In the genomic region with DNA sequence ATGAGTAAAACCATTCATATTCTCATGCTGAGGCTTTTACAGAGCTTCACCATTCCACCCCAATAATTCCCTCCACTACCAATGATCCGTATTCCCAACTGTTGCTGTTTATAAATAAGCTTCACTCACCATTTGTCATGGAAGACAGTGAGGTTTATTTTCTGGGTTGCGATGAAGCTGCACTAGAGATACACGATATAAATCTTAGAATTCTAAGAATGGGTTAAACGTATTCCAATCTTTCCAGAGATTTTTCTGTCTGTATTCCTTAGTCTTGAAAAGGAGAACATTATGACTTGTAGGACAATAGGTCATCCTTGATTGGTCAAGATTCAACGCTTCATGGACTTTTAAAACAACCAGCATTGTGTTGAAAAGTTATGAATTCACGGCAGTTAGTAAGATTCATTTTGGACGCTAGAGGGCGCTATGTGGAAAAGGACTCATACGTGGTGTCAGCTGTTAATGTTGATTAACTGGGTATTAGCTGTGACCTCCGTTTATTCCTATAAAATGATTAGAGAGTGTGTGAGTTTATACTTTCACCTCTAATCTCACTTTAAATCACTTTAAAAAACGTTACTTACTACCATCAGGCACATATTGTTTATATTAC, we compare ENCODE assay signal across 8 mouse cellular contexts. TPM values are rescaled to one million over a fixed set of nuclear protein-coding genes. Genes with fewer than 3 reads are reported as not detected.
DNase-seq lines count a peak whose midpoint lies in the region; ATAC-seq and TF ChIP-seq lines count a peak whose summit lies in the region.

No protein-coding gene starts in this region.

- peak; percentile 83 for TF ChIP-seq CTCF in lung, postnatal 0 days (IDR thresholded peaks at IDR 0.05)

- intact Hi-C loops in heart, postnatal 10 days (cut with DNase I): loop anchor here (1.0 to 10.0 kb wide), 3 partner anchors 67 to 445 kb away; partner anchors contain the start of gene Fzd5

- peak; percentile 81 for DNase-seq in ES-CJ7 (ENCODE audit: low read depth, low spot score)
- peak; percentile 21 for DNase-seq in adrenal gland, postnatal 25 days
- peak; percentile 90 for DNase-seq in embryonic facial prominence, embryonic 14.5 days (ENCODE audit: low spot score)
- DNase-seq in heart, postnatal 10 days: peak; percentile 84 to 91
- peak; percentile 38 to 83 for DNase-seq in layer of hippocampus, adult 18-20 months (ENCODE audit: low spot score in 2 of 2)
- peak; percentile 83 for DNase-seq in lung, postnatal 0 days (ENCODE audit: low spot score)
- peak; percentile 90 for DNase-seq in retina, postnatal 1 day
- DNase-seq in ovary, postnatal 36 days (ENCODE audit: low spot score): no peak

- WGBS in embryonic facial prominence, embryonic 14.5 days: 5% methylated on average over 11 of the region's 11 CpGs
- 2% methylated on average over 11 of the region's 11 CpGs for WGBS in lung, postnatal 0 days

- H3K9me3 ChIP-seq in embryonic facial prominence, embryonic 14.5 days (ENCODE audit: control insufficient read depth, low read length): no peaks in the 10 kb centered on the region
- H3K9me3 ChIP-seq in lung, postnatal 0 days (ENCODE audit: low read length): no peaks in the 10 kb centered on the region

- TF ChIP-seq EP300 in lung, postnatal 0 days (IDR thresholded peaks at IDR 0.05): no peak

- ATAC-seq in embryonic facial prominence, embryonic 14.5 days (ENCODE audit: low read depth): no peak
- no peak for ATAC-seq in lung, postnatal 0 days

- H3K27me3 ChIP-seq in embryonic facial prominence, embryonic 14.5 days (replicated peaks; ENCODE audit: control insufficient read depth, insufficient read depth, low read length): no peaks in the 10 kb centered on the region
- H3K27me3 ChIP-seq in lung, postnatal 0 days (replicated peaks; ENCODE audit: insufficient read depth, low read length): no peaks in the 10 kb centered on the region

- H3K36me3 ChIP-seq in embryonic facial prominence, embryonic 14.5 days (ENCODE audit: control insufficient read depth, insufficient read depth, low read length): peaks cover under 1% of the 10 kb centered on the region; the same call in 1 of the 2 replicates
- H3K36me3 ChIP-seq in lung, postnatal 0 days (ENCODE audit: insufficient read depth, low read length): 0 out of 2 replicates have a peak, but pooled peaks cover under 1% of the 10 kb centered on the region

- H3K4me3 ChIP-seq in embryonic facial prominence, embryonic 14.5 days (ENCODE audit: low read depth, low read length): peak overlapping the region; percentile 73
- peak overlapping the region; percentile 72 for H3K4me3 ChIP-seq in lung, postnatal 0 days (ENCODE audit: low read depth, low read length)

- peaks cover 14% of the 10 kb centered on the region for H3K4me1 ChIP-seq in embryonic facial prominence, embryonic 14.5 days (ENCODE audit: control insufficient read depth, insufficient read depth, low read length)
- H3K4me1 ChIP-seq in lung, postnatal 0 days (ENCODE audit: insufficient read depth, low read depth, low read length): no peaks in the 10 kb centered on the region; the same call in 1 of the 2 replicates

- H3K27ac ChIP-seq in embryonic facial prominence, embryonic 14.5 days (replicated peaks; ENCODE audit: low read depth, low read length): peak overlapping the region; percentile 96
- H3K27ac ChIP-seq in lung, postnatal 0 days (ENCODE audit: low read length): peak overlapping the region; percentile 95

- peak overlapping the region; percentile 74 for H3K9ac ChIP-seq in embryonic facial prominence, embryonic 14.5 days (ENCODE audit: low read depth, low read length)
- no peak overlapping the region; the same call in 1 of the 2 replicates for H3K9ac ChIP-seq in lung, postnatal 0 days (replicated peaks; ENCODE audit: low read depth)

- H3K4me2 ChIP-seq in embryonic facial prominence, embryonic 14.5 days (ENCODE audit: low read depth, low read length): peak overlapping the region; percentile 74
- peak overlapping the region; percentile 83 for H3K4me2 ChIP-seq in lung, postnatal 0 days (replicated peaks; ENCODE audit: low read depth, low read length)

RNA-seq across cellular contexts. Expression of gene Idh1, which starts 6.6 kb away (rescaled TPM):
- 698 and 945 TPM in 2 replicates for total RNA-seq in adrenal gland, postnatal 25 days (2021)
- 145 and 165 TPM in 2 replicates for polyA plus RNA-seq in embryonic facial prominence, embryonic 14.5 days (2014; fragmentation: Nextera tagmentation; extraction: Ambion mirVana)
- total RNA-seq in heart, postnatal 10 days (2021): 10 to 100 TPM; 48.1 to 51.8 TPM
- 10 to 100 TPM; 40.0 to 47.8 TPM for total RNA-seq in layer of hippocampus, adult 18-20 months (2021)
- 141 and 143 TPM in 2 replicates for polyA plus RNA-seq in lung, postnatal 0 days (2015; fragmentation: Nextera tagmentation; extraction: Ambion mirVana)

RNA-seq across cellular contexts. Expression of gene Pikfyve, which starts 6.7 kb away (rescaled TPM):
- 33.8 and 36.8 TPM in 2 replicates for total RNA-seq in adrenal gland, postnatal 25 days (2021)
- 14.8 and 14.9 TPM in 2 replicates for polyA plus RNA-seq in embryonic facial prominence, embryonic 14.5 days (2014; fragmentation: Nextera tagmentation; extraction: Ambion mirVana)
- 10 to 100 TPM; 15.3 to 17.3 TPM for total RNA-seq in heart, postnatal 10 days (2021)
- 10 to 100 TPM; 39.2 to 42.2 TPM for total RNA-seq in layer of hippocampus, adult 18-20 months (2021)
- polyA plus RNA-seq in lung, postnatal 0 days (2015; fragmentation: Nextera tagmentation; extraction: Ambion mirVana): 6.4 and 6.9 TPM in 2 replicates

RNA-seq across cellular contexts. Expression of gene D630023F18Rik, which starts 56.7 kb away (rescaled TPM):
- not detected in 2 replicates for total RNA-seq in adrenal gland, postnatal 25 days (2021)
- 0.31 and 0.64 TPM in 2 replicates for polyA plus RNA-seq in embryonic facial prominence, embryonic 14.5 days (2014; fragmentation: Nextera tagmentation; extraction: Ambion mirVana)
- total RNA-seq in heart, postnatal 10 days (2021): not detected
- 1 to 10 TPM; 9.3 to 9.5 TPM for total RNA-seq in layer of hippocampus, adult 18-20 months (2021)
- polyA plus RNA-seq in lung, postnatal 0 days (2015; fragmentation: Nextera tagmentation; extraction: Ambion mirVana): 0.10 TPM in 1 of 2 replicates, not detected in the other

Comparison
In these comparisons a context has a peak if more than half of its experiments do, and no peak if none do; other contexts are left out.
1. RNA of gene Idh1, which starts 6.6 kb away (total RNA-seq): 698 to 945 TPM in adrenal gland, postnatal 25 days; 48.1 to 51.8 TPM in heart, postnatal 10 days and 40.0 to 47.8 TPM in layer of hippocampus, adult 18-20 months; every median in the first group is over 10 times any median in the second.